Mouse (Mus musculus) right cerebral cortex, postnatal 25 days (tissue): ENCODE measurements around the gene Spred3.
"Not testable (repeated sequence)": the region's sequence is repeated elsewhere in the genome, so short reads cannot be mapped to it uniquely, and the experiment has no call there.

Experiments
- DNase-seq: peaks from one replicate; pipeline ENCODE4 v3.0.0; 2022

Spred3 gene

GRCm38 (mm10) chr7:29170066-29170754, at the start of gene Spred3, which contains the start of gene Ggn:
Gene Spred3 (minus strand): TSS chr7:29170411.
Gene Ggn (plus strand): TSS chr7:29170210.
- peak; percentile 48 for DNase-seq

GRCm38 (mm10) chr7:29214846-29215245, 44.6 kb upstream of the Spred3 start:
- DNase-seq, result no peak

GRCm38 (mm10) chr7:29214236-29214635, 44.0 kb upstream of the Spred3 start:
- no peak for DNase-seq

GRCm38 (mm10) chr7:29213675-29214082, 43.5 kb upstream of the Spred3 start, which contains the start of gene Catsperg1:
Gene Catsperg1 (minus strand): TSS chr7:29214035.
- DNase-seq, result no peak

GRCm38 (mm10) chr7:29212775-29213560, 42.8 kb upstream of the Spred3 start:
- DNase-seq, result not testable (repeated sequence)

- DNase-seq, result no peak
Measured at GRCm38 (mm10) chr7:29212199-29212765, 42.1 kb upstream of the Spred3 start.

- peak; percentile 51 for DNase-seq
Measured at GRCm38 (mm10) chr7:29211415-29212198, 41.4 kb upstream of the Spred3 start.

GRCm38 (mm10) chr7:29211013-29211412, 40.8 kb upstream of the Spred3 start:
- DNase-seq, result not testable (repeated sequence)

- no peak for DNase-seq
Measured at GRCm38 (mm10) chr7:29202577-29202976, 32.4 kb upstream of the Spred3 start.

GRCm38 (mm10) chr7:29194230-29194629, 24.0 kb upstream of the Spred3 start:
- not testable (repeated sequence) for DNase-seq

GRCm38 (mm10) chr7:29181323-29181722, 11.1 kb upstream of the Spred3 start:
- not testable (repeated sequence) for DNase-seq

GRCm38 (mm10) chr7:29180854-29181236, 10.6 kb upstream of the Spred3 start:
- no peak for DNase-seq

- DNase-seq, result peak; percentile 96
Measured at GRCm38 (mm10) chr7:29180077-29180853, 10.1 kb upstream of the Spred3 start, which contains the start of gene Psmd8. Gene Psmd8 (minus strand): TSS chr7:29180701.

GRCm38 (mm10) chr7:29179323-29179722, 9.1 kb upstream of the Spred3 start:
- DNase-seq, result no peak

GRCm38 (mm10) chr7:29178106-29178505, 7.9 kb upstream of the Spred3 start:
- DNase-seq, result no peak

GRCm38 (mm10) chr7:29172390-29173016, 2.3 kb upstream of the Spred3 start:
- no peak for DNase-seq

- DNase-seq, result no peak
Measured at GRCm38 (mm10) chr7:29171562-29172097, 1.4 kb upstream of the Spred3 start.

GRCm38 (mm10) chr7:29170755-29171561, 747 bp upstream of the Spred3 start:
- no peak for DNase-seq

- DNase-seq, result peak; percentile 86
Measured at GRCm38 (mm10) chr7:29169231-29170065, 763 bp downstream of the Spred3 start.
